Mouse (Mus musculus) Patski (cell line): ENCODE results near the gene Colgalt2. TPM values are rescaled to one million over a fixed set of nuclear protein-coding genes. Genes with fewer than 3 reads are reported as not detected.
"Not testable (repeated sequence)": the region's sequence is repeated elsewhere in the genome, so short reads cannot be mapped to it uniquely, and the experiment has no call there.

Experiments
- ATAC-seq: fragments of 100-300 bp; one replicate; pipeline ENCODE4 v1.8.0; 2021
- CTCF ChIA-PET: fragments of 350-600 bp; sonication (Branson Sonifier 250); formaldehyde crosslinking; loops from one replicate; lab custom pipeline; 2022; ENCODE audit warnings: inconsistent platforms; lab: Charles Lee
- POLR2A ChIA-PET: fragments of 350-600 bp; sonication (Branson Sonifier 250); formaldehyde crosslinking; loops from one replicate; lab custom pipeline; 2022; ENCODE audit warnings: antibody characterized with exemption, inconsistent platforms; lab: Charles Lee
- DNase-seq: peaks from one replicate; pipeline ENCODE4 v3.0.0-alpha.2; 2011; ENCODE audit warnings: low read depth, low spot score
- H3K27me3 ChIP-seq: fragments of 371-371 bp; one replicate; pipeline ENCODE4 v1.5.1; 2021
- CTCF ChIP-seq: fragments of 100-300 bp; IDR thresholded peaks from one replicate; pipeline ENCODE4 v1.5.1; 2021
- in situ Hi-C: fragments of 300-500 bp; cut with MboI; formaldehyde crosslinking; loops from 3 replicates; pipeline ENCODE4 v1.11.1; 2018; ENCODE audit warnings: low pct_unique_long_range_greater_than_20kb, mixed read lengths
- polyA plus RNA-seq: library from polyadenylated mRNA; unstranded; gene quantifications from one replicate; pipeline ENCODE4 v1.2.3, GENCODE M21; 2021

Gene Colgalt2
- polyA plus RNA-seq, 1 experiment from 2014 or later = not detected

GRCm38 (mm10) chr1:152417602-152418001 is 18.0 kb downstream of the Colgalt2 start:
- ATAC-seq (no peak), DNase-seq (no peak)
- in situ Hi-C loops = no loop called here
- peaks cover 16% of the 10 kb centered on the region for H3K27me3 ChIP-seq
- TF ChIP-seq CTCF = no peak
- ChIA-PET CTCF (no interaction called here), POLR2A (no interaction called here)

DNA sequence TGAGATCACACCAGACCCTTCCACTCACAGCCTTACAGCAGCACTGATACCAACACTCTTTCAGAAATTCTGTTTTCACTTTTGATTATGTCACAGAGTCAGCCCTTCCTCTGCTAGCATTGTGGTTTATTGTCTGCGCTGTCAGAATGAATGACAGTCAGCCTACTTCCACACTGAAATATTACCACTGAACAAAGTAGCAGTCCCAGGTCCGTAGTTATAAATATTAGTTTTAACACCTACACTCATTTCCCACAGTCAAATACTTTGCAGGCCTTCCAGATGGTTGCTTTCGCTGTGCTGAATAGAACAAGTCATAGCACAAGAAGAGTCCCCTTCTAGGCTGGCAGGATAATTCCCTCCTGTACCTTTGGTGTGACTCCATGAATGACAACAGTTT is 22.7 kb downstream of the Colgalt2 start:
- ChIA-PET POLR2A (no interaction called here), CTCF (no interaction called here)

GRCm38 (mm10) chr1:152423052-152423451 is 23.4 kb downstream of the Colgalt2 start:
- in situ Hi-C loops = no loop called here
- ChIA-PET CTCF (no interaction called here), POLR2A (no interaction called here)
- ATAC-seq (no peak), DNase-seq (no peak)
- no peak for TF ChIP-seq CTCF
- H3K27me3 ChIP-seq = peaks cover 16% of the 10 kb centered on the region

More for the DNA sequence above, 22.7 kb downstream of the Colgalt2 start:
- no peak for TF ChIP-seq CTCF
- DNase-seq = no peak
- ATAC-seq = no peak
- peaks cover 16% of the 10 kb centered on the region for H3K27me3 ChIP-seq
- in situ Hi-C loops = no loop called here

GRCm38 (mm10) chr1:152427912-152428581 is 28.4 kb downstream of the Colgalt2 start:
- ATAC-seq = no peak
- H3K27me3 ChIP-seq = peaks cover 13% of the 10 kb centered on the region
- POLR2A ChIA-PET = no interaction called here
- in situ Hi-C loops = no loop called here
- CTCF ChIA-PET = no interaction called here
- no peak for DNase-seq
- TF ChIP-seq CTCF = no peak

GRCm38 (mm10) chr1:152429805-152430204 is 30.2 kb downstream of the Colgalt2 start:
- DNase-seq (no peak), ATAC-seq (no peak)
- POLR2A ChIA-PET = interaction anchor here (0.7 kb wide), 1 partner anchor 910 kb away, joined by 4 read pairs; no protein-coding TSS in a partner anchor
- CTCF ChIA-PET = no interaction called here
- H3K27me3 ChIP-seq = peaks cover 15% of the 10 kb centered on the region
- no peak for TF ChIP-seq CTCF
- in situ Hi-C loops = no loop called here

GRCm38 (mm10) chr1:152434166-152434565 is 34.5 kb downstream of the Colgalt2 start:
- CTCF ChIA-PET = no interaction called here
- POLR2A ChIA-PET = no interaction called here
- DNase-seq = no peak

GRCm38 (mm10) chr1:152437518-152437917 is 37.9 kb downstream of the Colgalt2 start:
- POLR2A ChIA-PET, CTCF ChIA-PET, in situ Hi-C loops, DNase-seq, H3K27me3 ChIP-seq, ATAC-seq: not testable (repeated sequence)

More at GRCm38 (mm10) chr1:152434166-152434565, 34.5 kb downstream of the Colgalt2 start:
- TF ChIP-seq CTCF = no peak
- in situ Hi-C loops = no loop called here
- ATAC-seq = no peak
- H3K27me3 ChIP-seq = peaks cover 15% of the 10 kb centered on the region

GRCm38 (mm10) chr1:152439408-152439807 is 39.8 kb downstream of the Colgalt2 start:
- in situ Hi-C loops = no loop called here
- CTCF ChIA-PET = no interaction called here
- TF ChIP-seq CTCF = no peak
- ATAC-seq = no peak
- H3K27me3 ChIP-seq = no peaks in the 10 kb centered on the region
- no peak for DNase-seq
- POLR2A ChIA-PET = no interaction called here

- DNase-seq (no peak), ATAC-seq (no peak)
- ChIA-PET POLR2A (no interaction called here), CTCF (no interaction called here)
- in situ Hi-C loops = no loop called here
- no peaks in the 10 kb centered on the region for H3K27me3 ChIP-seq
- TF ChIP-seq CTCF = no peak
These were observed 40.2 kb downstream of the Colgalt2 start for GRCm38 (mm10) chr1:152439874-152440273.

GRCm38 (mm10) chr1:152444630-152445029 is 45.0 kb downstream of the Colgalt2 start:
- ATAC-seq = no peak
- ChIA-PET CTCF (no interaction called here), POLR2A (interaction anchor here (0.6 kb wide), 1 partner anchor 1970 kb away, joined by 3 read pairs; no protein-coding TSS in a partner anchor)
- in situ Hi-C loops = no loop called here
- DNase-seq = no peak
- H3K27me3 ChIP-seq = peaks cover 8% of the 10 kb centered on the region
- no peak for TF ChIP-seq CTCF

DNA sequence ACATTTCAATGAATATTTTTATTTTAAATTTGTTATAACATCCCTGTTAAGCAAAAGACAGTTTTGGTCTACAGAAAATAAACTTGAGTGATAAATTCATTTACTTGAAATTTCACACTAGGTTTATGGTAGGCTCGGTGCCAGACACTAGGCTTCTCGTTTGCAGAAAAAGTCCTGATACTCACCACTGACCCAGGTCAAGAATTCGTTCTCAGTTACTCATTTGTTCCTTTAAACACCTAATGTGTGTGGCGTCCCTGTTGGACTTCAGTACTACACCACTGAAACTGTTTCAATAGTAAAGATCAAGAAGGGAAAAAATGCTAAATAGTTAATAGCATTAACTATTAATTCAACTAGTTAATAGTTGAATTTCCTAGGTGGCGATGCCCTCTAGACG is 46.3 kb downstream of the Colgalt2 start:
- no peak for TF ChIP-seq CTCF
- ChIA-PET CTCF (no interaction called here), POLR2A (no interaction called here)
- ATAC-seq (no peak), DNase-seq (no peak)
- H3K27me3 ChIP-seq = peaks cover 15% of the 10 kb centered on the region
- in situ Hi-C loops = no loop called here
